19 mouse cellular contexts compared by ENCODE assay signal in genomic region chr2:101553851-101554250, GRCm38 (mm10).
DNase-seq lines count a peak whose midpoint lies in the region; TF ChIP-seq lines count a peak whose summit lies in the region.
"Had no signal": no experiment of that assay in that cellular context is flagged by ENCODE, and none has a peak within 500 bp of the region (broad histone marks: within the 10 kb centered on the region; RNA-seq: fewer than 3 reads in every experiment).

No protein-coding gene starts in this region.

- DNase-seq in thymus, adult 2 months: no peak
- DNase-seq in thymus, postnatal 36 days: no peak
- DNase-seq in retina, embryonic 14.5 days (ENCODE audit: low spot score): peak; percentile 58
- no peak for DNase-seq in frontal cortex, postnatal 36 days (ENCODE audit: low spot score in 2 of 2)
- DNase-seq in right cerebral cortex, postnatal 14 days: no peak
- DNase-seq: adrenal gland, adult 8-10 months; adrenal gland, postnatal 14 days; adrenal gland, postnatal 36 days; cerebellum, adult 11-12 months; cerebellum, adult 2 months; cerebellum, adult 9-10 months; cerebellum, postnatal 10 days; cerebellum, postnatal 25 days; forebrain, postnatal 0 days had no signal

- peak overlapping the region; percentile 51; the same call in 1 of the 2 replicates for H3K27ac ChIP-seq in thymus, adult 2 months (ENCODE audit: control insufficient read depth, insufficient read depth, low read length)
- H3K27ac ChIP-seq: embryonic facial prominence, embryonic 10.5 days; embryonic facial prominence, embryonic 12.5 days; forebrain, embryonic 13.5 days; forebrain, embryonic 15.5 days had no signal

- no peak for TF ChIP-seq POLR2A in thymus, adult 2 months (IDR thresholded peaks at IDR 0.05; ENCODE audit: control insufficient read depth, extremely low read depth, insufficient read depth, low read length, poor library complexity)

- H3K4me1 ChIP-seq in thymus, adult 2 months (replicated peaks; ENCODE audit: control insufficient read depth, insufficient read depth, low read length): peaks cover 31% of the 10 kb centered on the region
- H3K4me1 ChIP-seq: embryonic facial prominence, embryonic 10.5 days; embryonic facial prominence, embryonic 12.5 days had no signal

- TF ChIP-seq CTCF in thymus, adult 2 months (IDR thresholded peaks at IDR 0.05; ENCODE audit: borderline replicate concordance, control insufficient read depth, extremely low read depth, insufficient read depth, low read length, poor library complexity): no peak

- H3K27me3 ChIP-seq in thymus, adult 2 months (ENCODE audit: control insufficient read depth, insufficient read depth, low read length): no peaks in the 10 kb centered on the region
- H3K27me3 ChIP-seq: embryonic facial prominence, embryonic 12.5 days; forebrain, embryonic 13.5 days; forebrain, embryonic 15.5 days; Patski had no signal

- H3K36me3 ChIP-seq in thymus, adult 2 months (ENCODE audit: control insufficient read depth, insufficient read depth, low read length): no peaks in the 10 kb centered on the region
- H3K36me3 ChIP-seq: embryonic facial prominence, embryonic 10.5 days; embryonic facial prominence, embryonic 12.5 days; forebrain, embryonic 15.5 days had no signal

- 95% methylated on average over 5 of the region's 5 CpGs for WGBS in thymus, adult 2 months

- no peak overlapping the region for H3K4me3 ChIP-seq in thymus, adult 2 months (ENCODE audit: control insufficient read depth, insufficient read depth, low read length)
- H3K4me3 ChIP-seq: embryonic facial prominence, embryonic 10.5 days; embryonic facial prominence, embryonic 12.5 days; forebrain, embryonic 13.5 days; forebrain, embryonic 15.5 days had no signal
